Mouse (Mus musculus): ENCODE results near the gene Adcy7. TPM values are rescaled to one million over a fixed set of nuclear protein-coding genes. Genes with fewer than 3 reads are reported as not detected.

The Adcy7 gene
- polyA plus RNA-seq (2015; fragmentation: Nextera tagmentation; extraction: Ambion mirVana): 5.8 and 6.5 TPM in 2 replicates

DNA sequence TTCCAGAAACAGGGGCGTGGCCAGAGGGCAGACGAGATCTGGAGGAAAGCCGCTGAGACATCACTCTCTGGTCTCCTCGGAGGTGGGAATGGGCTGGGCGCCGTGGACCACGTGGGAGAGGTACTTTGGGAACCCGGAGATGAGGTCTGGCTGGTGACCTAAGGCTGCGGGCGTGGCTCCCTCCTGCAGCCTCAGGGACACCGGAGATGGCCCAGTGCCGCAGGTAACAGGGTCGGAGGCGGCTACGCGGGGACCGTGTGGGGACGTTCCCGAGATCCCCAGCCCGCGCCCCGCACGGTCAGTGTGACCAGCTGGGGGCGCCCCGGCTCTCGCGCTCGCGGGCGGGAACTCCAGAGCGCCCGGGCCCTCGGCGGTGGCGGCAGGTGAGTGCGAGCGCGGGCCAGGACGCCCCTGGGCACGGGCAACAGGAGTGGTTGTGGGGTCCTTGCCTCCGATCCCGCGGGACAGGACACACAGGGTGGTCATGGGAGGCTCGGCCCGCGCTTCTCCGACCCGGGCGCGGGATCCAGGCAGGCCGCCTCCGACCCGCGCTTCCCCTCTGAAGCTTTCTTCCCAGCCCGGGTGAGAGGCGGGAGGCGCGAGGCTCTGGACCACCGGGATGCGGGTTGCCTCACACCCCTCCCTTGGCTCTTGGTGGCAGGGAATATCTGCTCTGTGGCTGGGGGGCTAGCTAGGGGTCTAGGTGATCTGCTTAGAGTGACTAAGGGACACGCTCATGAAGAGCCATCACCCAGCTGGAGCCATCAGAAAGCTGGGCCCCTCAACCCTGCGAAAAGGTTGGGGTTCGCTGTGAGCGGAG is at the start of gene Adcy7:
Gene Adcy7 (plus strand): TSS at position 173 of the 820 bp plus-strand sequence.

DNA sequence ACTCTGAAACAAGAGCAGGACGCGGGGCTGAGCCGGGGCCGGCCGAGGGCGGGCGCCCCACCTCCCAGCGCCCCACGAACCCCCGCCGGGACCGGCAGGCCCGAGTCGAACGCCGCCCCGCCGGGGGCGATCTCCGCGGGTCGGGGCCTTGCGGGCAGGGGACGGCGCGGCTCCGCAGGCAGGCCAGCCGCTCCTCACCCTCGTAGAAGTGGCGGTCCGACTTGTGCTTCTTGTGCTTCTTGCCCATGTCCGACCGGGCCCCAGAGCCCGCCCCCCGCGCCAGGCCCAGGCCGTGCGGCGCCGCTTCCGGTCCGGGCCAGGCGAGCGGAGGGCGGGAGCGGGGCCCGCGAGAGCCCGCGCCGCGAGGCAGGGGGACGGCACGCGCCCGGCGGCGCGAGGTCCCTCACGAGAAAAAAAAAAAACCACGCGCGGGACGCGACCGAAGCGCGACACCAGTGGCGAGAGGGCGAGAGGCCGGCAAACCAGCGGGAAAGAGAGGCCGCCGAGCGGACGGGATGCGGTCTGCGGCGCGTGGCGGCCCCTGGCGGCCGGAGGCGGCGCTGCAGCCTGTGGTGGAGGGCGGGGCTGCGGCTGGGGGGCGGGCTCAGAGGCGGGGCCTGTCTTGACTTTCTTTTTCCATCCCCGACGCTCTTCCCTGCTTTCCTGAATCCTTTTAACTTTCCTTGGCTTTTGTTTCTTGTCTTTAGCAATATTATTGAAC is 89.7 kb downstream of the Adcy7 start, which contains the start of gene Brd7:
Gene Brd7 (minus strand): TSS at position 487 of the 721 bp plus-strand sequence.

Other genes with a start within 250 kb of the Adcy7 start
- 39.5 and 41.4 TPM in 2 replicates for gene Cnep1r1, start 153.6 kb upstream of the Adcy7 start, polyA plus RNA-seq (2015; fragmentation: Nextera tagmentation; extraction: Ambion mirVana)
- gene Heatr3, start 134.5 kb upstream of the Adcy7 start, polyA plus RNA-seq (2015; fragmentation: Nextera tagmentation; extraction: Ambion mirVana): 24.0 and 25.6 TPM in 2 replicates
- gene Tent4b, start 73.2 kb upstream of the Adcy7 start, polyA plus RNA-seq (2015; fragmentation: Nextera tagmentation; extraction: Ambion mirVana): 3.5 and 4.5 TPM in 2 replicates
- gene Brd7, start 89.8 kb downstream of the Adcy7 start, polyA plus RNA-seq (2015; fragmentation: Nextera tagmentation; extraction: Ambion mirVana): 43.5 and 47.2 TPM in 2 replicates
- 10.5 and 11.9 TPM in 2 replicates for gene Nkd1, start 249.0 kb downstream of the Adcy7 start, polyA plus RNA-seq (2015; fragmentation: Nextera tagmentation; extraction: Ambion mirVana)